Mouse (Mus musculus) large intestine, adult 2 months (tissue): ENCODE data around the gene Fam50a. TPM values are rescaled to one million over a fixed set of nuclear protein-coding genes. Genes with fewer than 3 reads are reported as not detected.
A peak's percentile ranks its signal among the peaks of the same experiment; 100 is the strongest.
"Not testable (repeated sequence)": the region's sequence is repeated elsewhere in the genome, so short reads cannot be mapped to it uniquely, and the experiment has no call there.

Experiments used
- DNase-seq: peaks from one replicate; pipeline ENCODE4 v3.0.0-alpha.2; 2012; ENCODE audit warnings: low read depth, low spot score
- WGBS: fragments of 180-500 bp; shearing (Covaris S2); methylation state at CpG from one replicate; pipeline ENCODE4 v1.1.7; 2018; 5-methylcytosine and 5-hydroxymethylcytosine counted together
- polyA plus RNA-seq: library from polyadenylated mRNA; depleted of rRNA; stranded (reverse); fragments of >200 nt; gene quantifications from 2 replicates; pipeline ENCODE4 v1.2.3, GENCODE M21; 2012; rRNA removed

Fam50a gene
- polyA plus RNA-seq, 1 experiment: 7.1 TPM

- DNase-seq: peak; percentile 33
- 14% methylated on average over 28 of the region's 30 CpGs for WGBS
Observed at GRCm38 (mm10) chrX:74328725-74329161, 15.9 kb downstream of the Fam50a start, which contains the start of gene Plxna3. Gene Plxna3, plus strand, starts transcription at chrX:74329066.

GRCm38 (mm10) chrX:74329215-74329671, 16.4 kb downstream of the Fam50a start:
- WGBS: 35% methylated on average over 10 of the region's 10 CpGs
- no peak for DNase-seq

GRCm38 (mm10) chrX:74330166-74330930, 17.5 kb downstream of the Fam50a start:
- DNase-seq: no peak
- WGBS: 40% methylated on average over 2 of the region's 2 CpGs

GRCm38 (mm10) chrX:74352645-74353466, 40.0 kb downstream of the Fam50a start:
- DNase-seq: no peak
- WGBS: 20% methylated on average over 13 of the region's 13 CpGs

- WGBS: 21% methylated on average over 14 of the region's 22 CpGs
Observed at GRCm38 (mm10) chrX:74353467-74353770, 40.6 kb downstream of the Fam50a start, which contains the start of gene Lage3. Gene Lage3, minus strand, starts transcription at chrX:74353618.

GRCm38 (mm10) chrX:74357069-74357468, 44.2 kb downstream of the Fam50a start:
- DNase-seq: not testable (repeated sequence)
- 92% methylated on average over 3 of the region's 3 CpGs for WGBS

More at GRCm38 (mm10) chrX:74353467-74353770, 40.6 kb downstream of the Fam50a start, which contains the start of gene Lage3:
- no peak for DNase-seq

- no peak for DNase-seq
- 24% methylated on average over 11 of the region's 11 CpGs for WGBS
Observed at GRCm38 (mm10) chrX:74359171-74359570, 46.3 kb downstream of the Fam50a start.

- no peak for DNase-seq
- WGBS: 44% methylated on average over 10 of the region's 10 CpGs
Observed at GRCm38 (mm10) chrX:74367512-74367911, 54.7 kb downstream of the Fam50a start.

- WGBS: 14% methylated on average over 47 of the region's 49 CpGs
- no peak for DNase-seq
Observed at GRCm38 (mm10) chrX:74368209-74368909, 55.5 kb downstream of the Fam50a start.

Other genes with a start within 250 kb of the Fam50a start
- not detected in 2 replicates for gene Opn1mw, start 185.6 kb upstream of the Fam50a start, polyA plus RNA-seq
- 3.1 and 3.3 TPM in 2 replicates for gene Mecp2, start 177.7 kb upstream of the Fam50a start, polyA plus RNA-seq
- gene Tex28, start 145.2 kb upstream of the Fam50a start, polyA plus RNA-seq: not detected in 2 replicates
- gene Tktl1, start 135.8 kb upstream of the Fam50a start, polyA plus RNA-seq: 0.04 TPM in 1 of 2 replicates, not detected in the other
- 553 and 589 TPM in 2 replicates for gene Flna, start 63.2 kb upstream of the Fam50a start, polyA plus RNA-seq
- gene Emd, start 58.3 kb upstream of the Fam50a start, polyA plus RNA-seq: 44.3 and 48.8 TPM in 2 replicates
- 1,702 and 1,771 TPM in 2 replicates for gene Rpl10, start 42.2 kb upstream of the Fam50a start, polyA plus RNA-seq
- 63.1 and 89.6 TPM in 2 replicates for gene Taz, start 31.1 kb upstream of the Fam50a start, polyA plus RNA-seq
- gene Dnase1l1, start 30.7 kb upstream of the Fam50a start, polyA plus RNA-seq: 20.5 and 25.7 TPM in 2 replicates
- gene Atp6ap1, start 15.9 kb upstream of the Fam50a start, polyA plus RNA-seq: 141 and 214 TPM in 2 replicates
- gene Gdi1, start 8.0 kb upstream of the Fam50a start, polyA plus RNA-seq: 138 and 150 TPM in 2 replicates
- gene Plxna3, start 16.0 kb downstream of the Fam50a start, polyA plus RNA-seq: 3.0 and 5.0 TPM in 2 replicates
- gene Lage3, start 40.6 kb downstream of the Fam50a start, polyA plus RNA-seq: 45.0 and 58.7 TPM in 2 replicates
- gene Ubl4a, start 60.2 kb downstream of the Fam50a start, polyA plus RNA-seq: 45.9 and 52.2 TPM in 2 replicates
- gene Slc10a3, start 60.3 kb downstream of the Fam50a start, polyA plus RNA-seq: 13.6 and 15.2 TPM in 2 replicates
- gene Fam3a, start 80.2 kb downstream of the Fam50a start, polyA plus RNA-seq: 25.0 and 28.0 TPM in 2 replicates
- 7.0 and 12.6 TPM in 2 replicates for gene Ikbkg, start 80.3 kb downstream of the Fam50a start, polyA plus RNA-seq
- gene G6pdx, start 116.2 kb downstream of the Fam50a start, polyA plus RNA-seq: 40.5 and 60.0 TPM in 2 replicates
- gene Gm6880, start 168.4 kb downstream of the Fam50a start, polyA plus RNA-seq: not detected in 2 replicates